Mouse (Mus musculus): ENCODE data around the gene Gm20604. TPM values are rescaled to one million over a fixed set of nuclear protein-coding genes. Genes with fewer than 3 reads are reported as not detected.

Gm20604 gene
- total RNA-seq, 2 experiments from 2014 or later: 6.2 to 6.3 TPM

Other genes starting within 250 kb of the Gm20604 start
- 1,000 to 10,000 TPM; 1,717 to 1,814 TPM for gene Chga, start 203.7 kb downstream of the Gm20604 start, total RNA-seq (2021)
- gene Itpk1, start 53.7 kb downstream of the Gm20604 start, total RNA-seq (2021): 100 to 1,000 TPM in 1 of 2 experiments, 10 to 100 TPM in 1; 49.7 to 156 TPM
- gene Moap1, start 15.0 kb downstream of the Gm20604 start, total RNA-seq (2021): 10 to 100 TPM in 1 of 2 experiments, 1 to 10 TPM in 1; 7.5 to 11.0 TPM
- 10 to 100 TPM in 1 of 2 experiments, 1 to 10 TPM in 1; 8.0 to 10.5 TPM for gene Tmem251, start 14.9 kb downstream of the Gm20604 start, total RNA-seq (2021)
- gene Gm28051, start 907 bp downstream of the Gm20604 start, total RNA-seq (2021): not detected
- gene Gon7, start 869 bp downstream of the Gm20604 start, total RNA-seq (2021): 10 to 100 TPM; 15.8 to 20.9 TPM
- gene Ubr7, start 705 bp downstream of the Gm20604 start, total RNA-seq (2021): 10 to 100 TPM; 32.6 to 33.2 TPM
- 10 to 100 TPM; 33.9 to 43.5 TPM for gene Btbd7, start 119.8 kb upstream of the Gm20604 start, total RNA-seq (2021)
- gene Cox8c, start 140.6 kb upstream of the Gm20604 start, total RNA-seq (2021): not detected
- gene Unc79, start 190.2 kb upstream of the Gm20604 start, total RNA-seq (2021): 1 to 10 TPM; 4.5 to 5.6 TPM